Mouse (Mus musculus) limb, embryonic 13.5 days (tissue): ENCODE results near the gene Sla2. TPM values are rescaled to one million over a fixed set of nuclear protein-coding genes. Genes with fewer than 3 reads are reported as not detected.
"Not testable (repeated sequence)": the region's sequence is repeated elsewhere in the genome, so short reads cannot be mapped to it uniquely, and the experiment has no call there.

Experiments
- ATAC-seq: fragments of 200-750 bp; cut with Nextera tagmentation; 2 replicates; pipeline ENCODE4 v1.8.0; 2017; ENCODE audit warnings: low read depth, moderate number of reproducible peaks, moderate TSS enrichment; ENCODE audit not compliant: low FRiP score
- H3K27ac ChIP-seq: fragments of 300-500 bp; sonication (generic); 2 replicates; pipeline ENCODE4 v1.5.1; 2015; ENCODE audit warnings: inconsistent platforms, mild to moderate bottlenecking, moderate library complexity
- H3K27me3 ChIP-seq: fragments of 300-500 bp; sonication (generic); 2 replicates; pipeline ENCODE4 v1.6.1; 2015; ENCODE audit warnings: mild to moderate bottlenecking, inconsistent platforms
- H3K36me3 ChIP-seq: fragments of 300-500 bp; sonication (generic); 2 replicates; pipeline ENCODE4 v1.6.1; 2015; ENCODE audit warnings: inconsistent platforms, mild to moderate bottlenecking, moderate library complexity
- H3K4me1 ChIP-seq: fragments of 300-500 bp; sonication (generic); 2 replicates; pipeline ENCODE4 v1.6.1; 2015; ENCODE audit warnings: inconsistent platforms
- H3K4me2 ChIP-seq: fragments of 300-500 bp; sonication (generic); replicated peaks from 2 replicates; pipeline ENCODE4 v1.6.1; 2015; ENCODE audit warnings: inconsistent platforms, mild to moderate bottlenecking, moderate library complexity
- H3K4me3 ChIP-seq: fragments of 300-500 bp; sonication (generic); 2 replicates; pipeline ENCODE4 v1.5.1; 2015; ENCODE audit warnings: moderate library complexity, mild to moderate bottlenecking, inconsistent platforms
- H3K9ac ChIP-seq: fragments of 300-500 bp; sonication (generic); 2 replicates; pipeline ENCODE4 v1.6.1; 2015; ENCODE audit warnings: mild to moderate bottlenecking, inconsistent platforms
- H3K9me3 ChIP-seq: fragments of 300-500 bp; sonication (generic); 2 replicates; pipeline ENCODE4 v1.6.1; 2016; ENCODE audit warnings: inconsistent platforms
- WGBS: fragments of 180-500 bp; shearing (Covaris S2); methylation state at CpG from one replicate; pipeline ENCODE4 v1.1.7; 2015; 5-methylcytosine and 5-hydroxymethylcytosine counted together
- polyA plus RNA-seq: library from polyadenylated mRNA; unstranded; fragments of >200 nt; fragmentation: Nextera tagmentation; extraction: Ambion mirVana; gene quantifications from 2 replicates; pipeline ENCODE4 v1.2.1, GENCODE M21; 2015

Sla2 gene
- polyA plus RNA-seq, 1 experiment from 2014 or later, result 0.33 TPM

GRCm38 (mm10) chr2:156919191-156919590 is 32.2 kb upstream of the Sla2 start:
- H3K4me2 ChIP-seq, result not testable (repeated sequence)

DNA sequence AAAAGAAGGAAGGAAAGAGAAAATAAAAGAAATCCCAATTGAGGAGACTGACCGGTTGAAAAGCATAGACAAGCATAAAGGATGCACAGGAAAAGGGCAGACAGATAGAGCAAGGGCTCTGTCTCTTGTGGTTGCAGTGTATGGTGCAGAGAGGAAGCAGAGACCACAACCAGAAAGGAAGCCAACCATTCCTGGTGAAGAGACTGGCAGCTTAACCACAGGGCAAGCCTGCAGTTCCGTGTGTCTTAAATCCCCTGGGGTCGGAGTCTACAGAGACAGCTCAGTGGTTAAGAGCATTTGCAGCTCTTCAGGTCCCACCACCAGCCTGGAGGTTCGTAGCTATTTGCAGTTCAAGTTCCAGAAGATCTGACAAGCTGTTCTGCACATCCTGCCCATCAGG is 31.6 kb upstream of the Sla2 start:
- no peaks in the 10 kb centered on the region for H3K9me3 ChIP-seq
- no peak for ATAC-seq
- H3K27ac ChIP-seq, result no peak overlapping the region
- H3K4me3 ChIP-seq, result no peak overlapping the region
- no peak overlapping the region for H3K4me2 ChIP-seq
- no peaks in the 10 kb centered on the region for H3K4me1 ChIP-seq
- H3K36me3 ChIP-seq, result no peaks in the 10 kb centered on the region
- H3K27me3 ChIP-seq, result no peaks in the 10 kb centered on the region
- H3K9ac ChIP-seq, result no peak overlapping the region
- 62% methylated on average over 4 of the region's 4 CpGs for WGBS

More at GRCm38 (mm10) chr2:156919191-156919590, 32.2 kb upstream of the Sla2 start:
- not testable (repeated sequence) for H3K4me1 ChIP-seq, H3K9me3 ChIP-seq, ATAC-seq, H3K4me3 ChIP-seq, H3K9ac ChIP-seq, H3K27ac ChIP-seq, H3K36me3 ChIP-seq, H3K27me3 ChIP-seq
- 89% methylated on average over 11 of the region's 11 CpGs for WGBS

DNA sequence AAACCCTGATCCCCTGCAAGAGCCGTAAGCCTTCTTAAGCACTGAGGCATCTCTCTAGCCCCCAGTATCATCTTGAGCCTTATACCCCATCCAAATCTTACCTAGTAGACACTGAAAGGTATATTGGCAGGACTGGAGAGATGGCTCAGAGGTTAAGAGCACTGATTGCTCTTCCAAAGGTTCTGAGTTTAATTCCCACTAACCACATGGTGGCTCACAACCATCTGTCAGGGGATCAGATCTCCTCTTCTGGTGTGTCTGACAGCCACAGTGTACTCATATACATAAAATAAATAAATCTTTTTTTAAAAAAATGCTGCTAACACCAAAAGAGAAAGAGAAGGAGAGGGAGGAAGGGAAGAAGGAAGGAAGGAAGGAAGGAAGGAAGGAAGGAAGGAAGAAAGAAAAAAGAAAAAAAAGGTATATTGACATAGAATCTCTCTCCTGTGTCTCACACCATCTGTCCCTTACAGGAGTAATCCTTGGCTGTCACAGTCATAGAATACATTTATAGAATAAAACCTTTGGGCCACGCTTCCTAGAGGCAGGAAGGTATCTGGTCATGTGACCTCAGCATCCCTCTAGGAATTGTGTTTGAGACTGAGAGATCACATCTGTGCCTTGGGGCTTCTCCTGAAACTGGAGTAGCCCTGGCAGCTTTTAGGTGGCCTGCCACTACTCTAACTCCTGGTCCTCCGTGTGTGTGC is 29.6 kb upstream of the Sla2 start:
- Histone ChIP-seq H3K36me3 (no peaks in the 10 kb centered on the region), H3K4me2 (no peak overlapping the region), H3K9ac (no peak overlapping the region), H3K4me3 (no peak overlapping the region), H3K27ac (no peak overlapping the region), H3K27me3 (no peaks in the 10 kb centered on the region), H3K9me3 (no peaks in the 10 kb centered on the region), H3K4me1 (no peaks in the 10 kb centered on the region)
- 78% methylated on average over 3 of the region's 3 CpGs for WGBS
- ATAC-seq, result no peak

GRCm38 (mm10) chr2:156915559-156915958 is 28.6 kb upstream of the Sla2 start:
- Histone ChIP-seq H3K4me2 (no peak overlapping the region), H3K36me3 (no peaks in the 10 kb centered on the region), H3K27ac (no peak overlapping the region), H3K27me3 (no peaks in the 10 kb centered on the region), H3K9ac (no peak overlapping the region), H3K4me1 (no peaks in the 10 kb centered on the region), H3K4me3 (no peak overlapping the region), H3K9me3 (no peaks in the 10 kb centered on the region)
- 80% methylated on average over 3 of the region's 3 CpGs for WGBS
- no peak for ATAC-seq

GRCm38 (mm10) chr2:156913191-156913590 is 26.2 kb upstream of the Sla2 start:
- Histone ChIP-seq H3K36me3 (no peaks in the 10 kb centered on the region), H3K4me1 (no peaks in the 10 kb centered on the region), H3K4me3 (no peak overlapping the region), H3K4me2 (no peak overlapping the region), H3K27me3 (no peaks in the 10 kb centered on the region), H3K9ac (no peak overlapping the region), H3K9me3 (no peaks in the 10 kb centered on the region), H3K27ac (no peak overlapping the region)
- no peak for ATAC-seq
- WGBS, result 64% methylated on average over 5 of the region's 5 CpGs

DNA sequence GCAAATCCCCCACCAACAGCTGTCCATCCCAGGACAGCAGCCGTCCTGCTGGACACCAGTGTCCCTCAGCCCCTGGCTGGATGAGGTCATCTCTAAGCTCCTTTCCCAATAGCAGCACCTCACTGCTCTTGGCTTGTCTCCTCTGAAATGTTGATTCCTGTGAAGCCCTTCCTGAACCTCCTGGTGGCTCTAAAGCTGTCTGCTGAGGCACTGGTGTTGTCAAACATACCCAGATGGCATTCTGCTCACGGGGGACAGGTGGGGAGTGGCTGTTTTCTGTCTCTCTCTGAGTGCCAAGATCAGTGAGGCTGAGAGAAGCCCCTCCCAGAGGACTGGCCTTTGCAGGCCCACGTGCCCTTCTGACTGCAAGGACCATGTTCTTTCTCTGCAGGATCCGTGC is 18.9 kb upstream of the Sla2 start:
- not testable (repeated sequence) for H3K27me3 ChIP-seq, H3K9me3 ChIP-seq, ATAC-seq, H3K36me3 ChIP-seq, H3K27ac ChIP-seq, H3K9ac ChIP-seq, H3K4me3 ChIP-seq, H3K4me1 ChIP-seq, H3K4me2 ChIP-seq
- 21% methylated on average over 4 of the region's 4 CpGs for WGBS

DNA sequence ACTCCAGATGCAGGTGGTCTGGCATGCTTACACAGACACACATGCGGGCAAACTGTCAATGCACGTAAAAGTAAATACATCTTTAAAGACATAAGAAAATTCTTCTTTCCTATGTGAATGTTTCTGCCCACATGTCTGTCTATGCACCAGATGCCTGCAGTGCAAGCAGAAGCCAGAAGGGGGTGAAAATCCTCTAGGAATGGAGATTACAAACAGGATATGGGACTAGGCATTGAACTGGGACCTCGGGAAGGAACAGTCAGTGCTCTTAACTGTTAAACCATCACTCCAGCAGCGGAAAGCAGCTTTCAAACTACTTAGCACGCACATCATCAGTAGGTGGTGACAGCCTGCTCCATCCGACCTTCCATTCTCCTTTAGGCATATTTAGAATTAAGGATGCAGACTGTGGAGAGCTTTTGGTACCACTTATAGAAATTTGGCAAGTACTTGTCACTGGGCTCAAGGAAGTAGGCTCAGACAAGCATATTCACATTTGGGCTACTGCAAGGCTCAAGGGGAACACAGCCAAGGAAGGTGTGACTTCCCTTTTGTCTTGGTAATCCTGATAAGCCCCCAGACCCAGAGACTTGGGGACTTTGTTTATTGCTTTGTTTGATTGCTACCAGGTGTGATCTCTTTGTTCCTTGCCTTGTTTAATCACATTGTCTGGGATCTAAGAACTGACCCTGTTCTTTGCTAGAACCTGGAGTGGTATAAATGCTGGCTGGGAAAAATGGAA is 18.2 kb upstream of the Sla2 start:
- H3K9me3 ChIP-seq, result no peaks in the 10 kb centered on the region
- H3K27ac ChIP-seq, result no peak overlapping the region
- no peaks in the 10 kb centered on the region for H3K4me1 ChIP-seq
- WGBS, result 16% methylated on average over 6 of the region's 6 CpGs
- no peak overlapping the region for H3K9ac ChIP-seq
- ATAC-seq, result no peak
- H3K4me3 ChIP-seq, result no peak overlapping the region
- no peak overlapping the region for H3K4me2 ChIP-seq
- H3K27me3 ChIP-seq, result no peaks in the 10 kb centered on the region
- no peaks in the 10 kb centered on the region for H3K36me3 ChIP-seq

DNA sequence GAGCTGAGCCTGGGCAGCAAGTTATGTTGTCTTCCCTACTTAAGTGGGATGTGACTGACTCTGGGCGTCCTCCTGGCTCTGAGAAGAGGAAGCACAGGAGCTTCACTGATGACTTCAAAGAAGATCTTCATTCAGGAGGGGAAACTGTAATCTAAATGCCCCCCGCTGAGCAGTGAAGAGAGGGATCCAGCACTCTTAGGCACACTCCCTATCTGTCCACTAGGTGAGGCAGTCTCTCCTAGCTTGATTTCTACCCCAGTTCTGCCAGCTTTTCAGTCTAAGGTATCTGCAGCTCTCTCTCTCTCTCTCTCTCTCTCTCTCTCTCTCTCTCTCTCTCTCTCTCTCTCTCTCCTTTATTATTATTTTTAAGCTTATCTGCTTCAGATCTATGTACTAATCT is 16.4 kb upstream of the Sla2 start:
- 27% methylated on average over 2 of the region's 2 CpGs for WGBS
- ATAC-seq, result no peak

GRCm38 (mm10) chr2:156902411-156902810 is 15.4 kb upstream of the Sla2 start:
- H3K4me1 ChIP-seq, ATAC-seq, H3K4me3 ChIP-seq, H3K36me3 ChIP-seq, H3K9me3 ChIP-seq, H3K9ac ChIP-seq, H3K27me3 ChIP-seq, H3K27ac ChIP-seq, H3K4me2 ChIP-seq: not testable (repeated sequence)
- WGBS, result 83% methylated on average over 4 of the region's 4 CpGs

More for the DNA sequence above, 16.4 kb upstream of the Sla2 start:
- Histone ChIP-seq H3K4me2 (no peak overlapping the region), H3K36me3 (no peaks in the 10 kb centered on the region), H3K4me1 (no peaks in the 10 kb centered on the region), H3K27me3 (no peaks in the 10 kb centered on the region), H3K9me3 (no peaks in the 10 kb centered on the region), H3K9ac (no peak overlapping the region), H3K27ac (no peak overlapping the region), H3K4me3 (no peak overlapping the region)

DNA sequence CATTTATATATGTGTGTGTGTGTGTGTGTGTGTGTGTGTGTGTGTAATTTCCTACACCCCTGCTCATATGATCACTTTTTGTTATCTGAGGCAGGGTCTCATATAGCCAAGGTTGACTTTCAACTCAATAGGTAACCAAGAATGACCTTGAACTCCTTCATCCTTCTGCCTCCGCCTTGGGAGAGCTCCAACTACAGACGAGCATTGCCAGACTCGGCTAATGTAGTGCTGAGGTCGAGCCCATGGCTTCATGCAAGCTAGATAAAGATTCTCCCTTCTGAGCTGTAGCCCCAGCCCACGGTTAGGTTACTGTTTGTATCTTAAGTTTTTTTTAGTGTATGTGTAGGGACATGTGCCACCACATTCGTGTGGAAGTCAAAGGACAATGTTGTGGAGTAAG is 14.9 kb upstream of the Sla2 start:
- no peak overlapping the region for H3K27ac ChIP-seq
- no peaks in the 10 kb centered on the region for H3K36me3 ChIP-seq
- no peak for ATAC-seq
- H3K4me3 ChIP-seq, result no peak overlapping the region
- no peak overlapping the region for H3K9ac ChIP-seq
- H3K4me1 ChIP-seq, result no peaks in the 10 kb centered on the region
- H3K27me3 ChIP-seq, result no peaks in the 10 kb centered on the region; the same call in 1 of the 2 replicates
- 75% methylated on average over 6 of the region's 6 CpGs for WGBS
- H3K9me3 ChIP-seq, result no peaks in the 10 kb centered on the region
- no peak overlapping the region for H3K4me2 ChIP-seq

DNA sequence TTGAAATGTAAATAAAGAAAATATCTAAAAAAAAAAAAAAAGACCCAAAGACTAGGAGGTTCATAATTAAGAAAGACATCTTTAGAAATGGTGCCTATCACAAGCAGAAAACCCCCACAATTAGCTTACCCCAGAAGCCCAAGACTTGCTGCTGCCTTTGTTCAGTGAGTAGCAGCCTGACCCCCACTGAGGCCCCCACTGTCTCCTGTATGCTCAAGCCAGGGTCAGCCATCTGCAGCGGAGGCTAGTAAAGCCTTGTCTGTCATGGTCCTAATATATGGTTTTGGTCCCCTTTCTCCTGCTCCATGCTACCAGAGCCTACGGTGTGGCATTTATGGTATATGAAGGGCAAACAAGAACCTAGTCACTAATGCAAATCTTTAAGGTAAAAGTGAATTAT is 14.4 kb upstream of the Sla2 start:
- H3K27me3 ChIP-seq, result no peaks in the 10 kb centered on the region; the same call in 1 of the 2 replicates
- ATAC-seq, result no peak
- H3K9ac ChIP-seq, result no peak overlapping the region
- H3K4me3 ChIP-seq, result no peak overlapping the region
- 86% methylated on average over 2 of the region's 2 CpGs for WGBS
- H3K27ac ChIP-seq, result no peak overlapping the region
- no peaks in the 10 kb centered on the region for H3K4me1 ChIP-seq
- no peak overlapping the region for H3K4me2 ChIP-seq
- H3K36me3 ChIP-seq, result no peaks in the 10 kb centered on the region
- no peaks in the 10 kb centered on the region for H3K9me3 ChIP-seq

GRCm38 (mm10) chr2:156899184-156899583 is 12.2 kb upstream of the Sla2 start:
- no peak overlapping the region for H3K4me2 ChIP-seq

More at GRCm38 (mm10) chr2:156899184-156899583, 12.2 kb upstream of the Sla2 start:
- Histone ChIP-seq H3K4me1 (no peaks in the 10 kb centered on the region), H3K27ac (no peak overlapping the region), H3K9me3 (no peaks in the 10 kb centered on the region), H3K27me3 (no peaks in the 10 kb centered on the region; the same call in 1 of the 2 replicates), H3K36me3 (no peaks in the 10 kb centered on the region), H3K4me3 (no peak overlapping the region), H3K9ac (no peak overlapping the region)
- no peak for ATAC-seq
- WGBS, result 69% methylated on average over 4 of the region's 4 CpGs
